Mouse (Mus musculus) E14TG2a.4 (cell line): Measurements from ENCODE around the gene Zfp697.
"Not testable (repeated sequence)": the region's sequence is repeated elsewhere in the genome, so short reads cannot be mapped to it uniquely, and the experiment has no call there.

ENCODE experiments used
- CTCF ChIP-seq: conservative IDR thresholded peaks from 2 replicates; pipeline ENCODE4 v1.5.1; 2014; ENCODE audit warnings: low read length
- NANOG ChIP-seq: IDR thresholded peaks from 2 replicates; pipeline ENCODE4 v1.6.1; 2014; ENCODE audit warnings: borderline replicate concordance, low read length, mixed read lengths
- POU5F1 ChIP-seq: IDR thresholded peaks from 2 replicates; pipeline ENCODE4 v1.6.1; 2014; ENCODE audit warnings: low read length, borderline replicate concordance

DNA sequence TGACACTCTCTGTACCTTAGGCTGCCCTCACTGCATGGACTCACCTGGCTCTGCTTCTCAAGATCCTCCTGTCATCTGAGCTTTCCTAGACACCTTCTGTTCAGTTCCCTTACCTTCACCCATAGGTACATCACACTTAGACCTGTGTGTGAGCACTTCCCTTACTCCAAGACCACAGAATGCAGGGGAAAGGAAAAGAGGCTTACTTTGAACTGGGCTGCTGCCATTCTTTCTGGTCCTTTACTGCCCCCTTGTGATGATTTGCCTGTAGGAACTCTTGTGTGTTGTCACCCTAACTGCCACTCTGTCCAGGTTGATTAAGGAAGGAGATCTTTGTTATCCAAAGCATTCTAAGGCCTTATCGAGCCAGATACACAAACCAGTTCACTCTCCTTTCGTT, 168.0 kb downstream of the Zfp697 start:
- TF ChIP-seq CTCF, NANOG, POU5F1: not testable (repeated sequence)
